Mouse (Mus musculus) spleen, postnatal 10 days (tissue): ENCODE results near the gene Cblc.

ENCODE experiments used
- DNase-seq, 2 experiments: peaks; one replicate each; pipeline ENCODE4 v3.0.0; 2021 to 2022; ENCODE audit warnings: low spot score in 2 of 2

The Cblc gene

GRCm38 (mm10) chr7:19751070-19751383, 45.6 kb downstream of the Cblc start:
- DNase-seq, result no peak

- DNase-seq, result peak; percentile 53 to 79
Measured at GRCm38 (mm10) chr7:19750217-19751069, 46.2 kb downstream of the Cblc start, which contains the start of gene Nectin2. TSS of gene Nectin2 (minus strand) at chr7:19750483.

- peak; percentile 57 to 87 for DNase-seq
Measured at GRCm38 (mm10) chr7:19749389-19750216, 47.0 kb downstream of the Cblc start.

GRCm38 (mm10) chr7:19748219-19749195, 48.1 kb downstream of the Cblc start:
- no peak for DNase-seq

- DNase-seq, result no peak
Measured at GRCm38 (mm10) chr7:19747420-19748218, 49.0 kb downstream of the Cblc start.

GRCm38 (mm10) chr7:19746426-19747201, 50.0 kb downstream of the Cblc start:
- no peak for DNase-seq

- no peak for DNase-seq
Measured at GRCm38 (mm10) chr7:19745971-19746370, 50.6 kb downstream of the Cblc start.

- no peak for DNase-seq
Measured at GRCm38 (mm10) chr7:19744590-19745385, 51.8 kb downstream of the Cblc start.

- DNase-seq, result no peak
Measured at GRCm38 (mm10) chr7:19743791-19744190, 52.8 kb downstream of the Cblc start.

GRCm38 (mm10) chr7:19742468-19742867, 54.1 kb downstream of the Cblc start:
- DNase-seq, result no peak

GRCm38 (mm10) chr7:19741329-19742031, 55.1 kb downstream of the Cblc start:
- no peak for DNase-seq

- DNase-seq, result no peak
Measured at GRCm38 (mm10) chr7:19740269-19740668, 56.3 kb downstream of the Cblc start.

- DNase-seq, result no peak
Measured at GRCm38 (mm10) chr7:19738771-19739170, 57.8 kb downstream of the Cblc start.

- DNase-seq, result no peak
Measured at GRCm38 (mm10) chr7:19736389-19737057, 60.1 kb downstream of the Cblc start.

GRCm38 (mm10) chr7:19734178-19734666, 62.4 kb downstream of the Cblc start:
- DNase-seq, result no peak
